Mouse (Mus musculus): ENCODE measurements at regions not wholly inside any gene's neighbourhood (a gene's known extent, or its start where the extent isn't known, plus 50 kb on each side); places are given as distances from the start of the nearest gene placed in this dataset.

- no peaks in the 10 kb centered on the region for H3K36me3 ChIP-seq (ENCODE audit: control insufficient read depth in 1 of 2, insufficient read depth in 2 of 2, low read length in 2 of 2)
- H3K4me1 ChIP-seq (ENCODE audit: control insufficient read depth in 1 of 2, insufficient read depth in 2 of 2, low read length in 2 of 2): no peaks in the 10 kb centered on the region
- H3K4me3 ChIP-seq (ENCODE audit: control insufficient read depth in 1 of 2, insufficient read depth in 1 of 2, low read depth in 2 of 2, low read length in 2 of 2): no peak overlapping the region
- no peaks in the 10 kb centered on the region for H3K9me3 ChIP-seq (replicated peaks; ENCODE audit: insufficient read depth, low read length)
- H3K9ac ChIP-seq (ENCODE audit: control insufficient read depth, low read depth, low read length, poor library complexity, severe bottlenecking): no peak overlapping the region
- TF ChIP-seq MEF2A (IDR thresholded peaks at IDR 0.05; ENCODE audit: extremely low read depth, insufficient replicate concordance, low read depth, low read length, poor library complexity, severe bottlenecking) (no peak), MXI1 (IDR thresholded peaks at IDR 0.05; ENCODE audit: low read depth, low read length) (no peak), ELF1 (IDR thresholded peaks at IDR 0.05; ENCODE audit: low read depth, low read length) (no peak), E2F4 (IDR thresholded peaks at IDR 0.05; ENCODE audit: borderline replicate concordance, low read depth, low read length) (no peak), USF1 (IDR thresholded peaks at IDR 0.05; ENCODE audit: low read depth, low read length) (no peak), CTCF (IDR thresholded peaks at IDR 0.05 in 2 of 3, conservative IDR thresholded peaks at IDR 0.05 in 1 of 3; ENCODE audit: control insufficient read depth in 1 of 3, insufficient read depth in 1 of 3, low read depth in 2 of 3, low read length in 3 of 3, poor library complexity in 1 of 3, severe bottlenecking in 1 of 3) (no peak), JUND (IDR thresholded peaks at IDR 0.05; ENCODE audit: low read depth, low read length) (no peak), RAD21 (IDR thresholded peaks at IDR 0.05; ENCODE audit: low read depth, low read length) (no peak), ZNF384 (IDR thresholded peaks at IDR 0.05; ENCODE audit: low read depth, low read length) (no peak), MAZ (IDR thresholded peaks at IDR 0.05; ENCODE audit: low read depth, low read length) (no peak), BHLHE40 (IDR thresholded peaks at IDR 0.05; ENCODE audit: borderline replicate concordance, low read depth, low read length) (no peak), GATA1 (IDR thresholded peaks at IDR 0.05; ENCODE audit: low read depth, low read length) (no peak), POLR2AphosphoS5 (IDR thresholded peaks at IDR 0.05; ENCODE audit: borderline replicate concordance, low read depth, low read length) (no peak), TCF12 (IDR thresholded peaks at IDR 0.05; ENCODE audit: low read depth, low read length) (no peak), MYB (IDR thresholded peaks at IDR 0.05; ENCODE audit: low read depth, low read length) (no peak), MYC (IDR thresholded peaks at IDR 0.05; ENCODE audit: low read depth, low read length) (no peak), RCOR1 (IDR thresholded peaks at IDR 0.05; ENCODE audit: low read depth, low read length) (no peak), MAX (IDR thresholded peaks at IDR 0.05; ENCODE audit: low read length) (no peak), TAL1 (IDR thresholded peaks at IDR 0.05; ENCODE audit: low read length) (no peak)
- no peak for DNase-seq (ENCODE audit: low read depth, low spot score)
- H3K27me3 ChIP-seq (ENCODE audit: control insufficient read depth in 1 of 2, insufficient read depth in 2 of 2, low read length in 2 of 2): no peaks in the 10 kb centered on the region
- H3K79me2 ChIP-seq (ENCODE audit: control insufficient read depth, insufficient read depth, low read length, poor library complexity): no peaks in the 10 kb centered on the region
- no peak overlapping the region for H3K27ac ChIP-seq (ENCODE audit: control insufficient read depth, low read depth, low read length)
Observed at GRCm38 (mm10) chr8:10802003-10802402, 206.3 kb downstream of the Irs2 start.

DNA sequence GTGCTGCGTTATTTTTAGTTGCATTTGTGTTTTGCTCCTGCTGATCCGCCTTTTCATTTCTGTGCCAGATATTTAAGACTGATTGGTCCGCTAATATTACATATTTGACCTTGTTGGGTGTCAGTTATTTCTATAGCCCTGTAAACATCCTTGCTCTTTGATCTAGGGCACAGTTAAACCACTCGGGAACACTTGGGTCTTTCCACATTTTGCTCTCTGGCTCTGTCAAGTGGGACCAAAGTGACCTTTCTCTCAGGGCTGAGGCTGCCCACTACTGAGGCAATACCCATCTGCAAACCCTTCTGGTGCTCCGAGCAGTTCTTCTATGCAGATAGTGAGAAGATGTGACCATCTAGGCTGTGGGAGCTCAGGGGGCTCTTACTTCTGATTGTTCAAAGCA lies 206.7 kb downstream of the Irs2 start:
- Histone ChIP-seq H3K27me3 (ENCODE audit: control insufficient read depth in 1 of 2, insufficient read depth in 2 of 2, low read length in 2 of 2) (no peaks in the 10 kb centered on the region), H3K4me3 (ENCODE audit: control insufficient read depth in 1 of 2, insufficient read depth in 1 of 2, low read depth in 2 of 2, low read length in 2 of 2) (no peak overlapping the region), H3K9me3 (replicated peaks; ENCODE audit: insufficient read depth, low read length) (no peaks in the 10 kb centered on the region), H3K36me3 (ENCODE audit: control insufficient read depth in 1 of 2, insufficient read depth in 2 of 2, low read length in 2 of 2) (no peaks in the 10 kb centered on the region), H3K79me2 (ENCODE audit: control insufficient read depth, insufficient read depth, low read length, poor library complexity) (no peaks in the 10 kb centered on the region), H3K4me1 (ENCODE audit: control insufficient read depth in 1 of 2, insufficient read depth in 2 of 2, low read length in 2 of 2) (no peaks in the 10 kb centered on the region), H3K9ac (ENCODE audit: control insufficient read depth, low read depth, low read length, poor library complexity, severe bottlenecking) (no peak overlapping the region), H3K27ac (ENCODE audit: control insufficient read depth, low read depth, low read length) (no peak overlapping the region)
- TF ChIP-seq TBP (IDR thresholded peaks at IDR 0.05; ENCODE audit: low read depth, low read length) (no peak), CHD2 (IDR thresholded peaks at IDR 0.05; ENCODE audit: low read length) (no peak), CHD1 (IDR thresholded peaks at IDR 0.05; ENCODE audit: low read depth, low read length) (no peak), SMC3 (IDR thresholded peaks at IDR 0.05; ENCODE audit: low read depth, low read length) (no peak), ZNF384 (IDR thresholded peaks at IDR 0.05; ENCODE audit: low read depth, low read length) (no peak), ELF1 (IDR thresholded peaks at IDR 0.05; ENCODE audit: low read depth, low read length) (no peak), POLR2AphosphoS5 (IDR thresholded peaks at IDR 0.05; ENCODE audit: borderline replicate concordance, low read depth, low read length) (no peak), MAFK (IDR thresholded peaks at IDR 0.05; ENCODE audit: borderline replicate concordance, low read depth, low read length) (no peak), MXI1 (IDR thresholded peaks at IDR 0.05; ENCODE audit: low read depth, low read length) (no peak), POLR2AphosphoS2 (IDR thresholded peaks at IDR 0.05; ENCODE audit: low read length) (no peak), NELFE (IDR thresholded peaks at IDR 0.05; ENCODE audit: low read depth, low read length) (no peak), MAX (IDR thresholded peaks at IDR 0.05; ENCODE audit: low read length) (no peak), KAT2A (conservative IDR thresholded peaks at IDR 0.05; ENCODE audit: low read depth, low read length) (no peak), ZC3H11A (IDR thresholded peaks at IDR 0.05; ENCODE audit: low read depth, low read length) (no peak)
- DNase-seq (ENCODE audit: low read depth, low spot score): no peak
